Mouse (Mus musculus) ES-E14 (cell line): ENCODE measurements around the gene Cmya5. TPM values are rescaled to one million over a fixed set of nuclear protein-coding genes. Genes with fewer than 3 reads are reported as not detected.

ENCODE experiments used
- DNase-seq: peaks from one replicate; pipeline ENCODE4 v3.0.0-alpha.2; 2013; ENCODE audit warnings: low read depth, low spot score
- H3K27ac ChIP-seq: 2 replicates; pipeline ENCODE4 v1.5.1; 2012; ENCODE audit warnings: low read depth, mild to moderate bottlenecking, low read length, moderate library complexity, mixed read lengths; ENCODE audit not compliant: poor library complexity, insufficient read depth, severe bottlenecking
- H3K36me3 ChIP-seq: 2 replicates; pipeline ENCODE4 v1.6.1; 2012; ENCODE audit warnings: mild to moderate bottlenecking, low read length, moderate library complexity, mixed read lengths; ENCODE audit not compliant: control insufficient read depth, poor library complexity, insufficient read depth, severe bottlenecking
- H3K4me1 ChIP-seq, 2 experiments: fragments of 150-350 bp in 1 of 2; sonication (generic) in 1 of 2; 2 replicates each; pipeline ENCODE4 v1.6.1; 2012; ENCODE audit warnings: low read length in 2 of 2, mild to moderate bottlenecking in 1 of 2, mixed read lengths in 1 of 2; ENCODE audit not compliant: control insufficient read depth in 2 of 2, insufficient read depth in 2 of 2, poor library complexity in 1 of 2
- H3K4me3 ChIP-seq, 2 experiments: fragments of 150-350 bp in 1 of 2; sonication (generic) in 1 of 2; 2 replicates each; pipeline ENCODE4 v1.5.1; 2012; ENCODE audit warnings: low read length in 2 of 2, low read depth in 1 of 2, mild to moderate bottlenecking in 1 of 2, mixed read lengths in 1 of 2; ENCODE audit not compliant: insufficient read depth in 1 of 2, poor library complexity in 1 of 2, severe bottlenecking in 1 of 2
- H3K9ac ChIP-seq: 2 replicates; pipeline ENCODE4 v1.6.1; 2012; ENCODE audit warnings: low read depth, mild to moderate bottlenecking, low read length, mixed read lengths; ENCODE audit not compliant: poor library complexity, insufficient read depth, severe bottlenecking
- H3K9me3 ChIP-seq: fragments of 150-350 bp; sonication (generic); 2 replicates; pipeline ENCODE4 v1.6.1; 2012; ENCODE audit warnings: low read depth, mild to moderate bottlenecking, low read length; ENCODE audit not compliant: control insufficient read depth, insufficient read depth
- CHD2 ChIP-seq: IDR thresholded peaks from 2 replicates; pipeline ENCODE4 v1.6.1; 2014; ENCODE audit warnings: mild to moderate bottlenecking, low read depth, low read length, inconsistent platforms
- HCFC1 ChIP-seq: IDR thresholded peaks from 2 replicates; pipeline ENCODE4 v1.6.1; 2012; ENCODE audit warnings: low read length, inconsistent platforms, borderline replicate concordance; ENCODE audit not compliant: insufficient read depth
- MAFK ChIP-seq: IDR thresholded peaks from 2 replicates; pipeline ENCODE4 v1.6.1; 2014; ENCODE audit warnings: mild to moderate bottlenecking, low read depth, low read length, inconsistent platforms; ENCODE audit not compliant: insufficient read depth
- ZC3H11A ChIP-seq: IDR thresholded peaks from 2 replicates; pipeline ENCODE4 v1.6.1; 2012; ENCODE audit warnings: low read depth, mild to moderate bottlenecking, inconsistent platforms, low read length, borderline replicate concordance
- ZNF384 ChIP-seq: IDR thresholded peaks from 2 replicates; pipeline ENCODE4 v1.6.1; 2012; ENCODE audit warnings: low read depth, low read length, inconsistent platforms
- in situ Hi-C, 2 experiments: fragments of 600-800 bp; cut with MboI; formaldehyde crosslinking; loops; one replicate each; pipeline ENCODE4 v1.15.1; 2025; ENCODE audit warnings: low sequenced_read_pairs in 2 of 2, inconsistent platforms in 1 of 2; ENCODE audit not compliant: unreplicated experiment in 2 of 2
- total RNA-seq: library from RNA; depleted of rRNA; stranded (reverse); fragments of 300-350 nt; gene quantifications from 2 replicates; pipeline ENCODE4 v1.2.3, GENCODE M21; 2012

Gene Cmya5
- total RNA-seq, 1 experiment, result 0.49 TPM

GRCm38 (mm10) chr13:93057492-93058260, 86.8 kb downstream of the Cmya5 start:
- TF ChIP-seq MAFK, result no peak
- Histone ChIP-seq H3K27ac (no peak overlapping the region), H3K9ac (no peak overlapping the region), H3K36me3 (no peaks in the 10 kb centered on the region), H3K4me1 (no peaks in the 10 kb centered on the region), H3K9me3 (no peaks in the 10 kb centered on the region), H3K4me3 (no peak overlapping the region)
- DNase-seq, result no peak
- in situ Hi-C loops, result no loop called here

GRCm38 (mm10) chr13:93056091-93056490, 88.4 kb downstream of the Cmya5 start:
- Histone ChIP-seq H3K36me3 (no peaks in the 10 kb centered on the region), H3K9ac (no peak overlapping the region), H3K27ac (no peak overlapping the region), H3K9me3 (no peaks in the 10 kb centered on the region), H3K4me3 (no peak overlapping the region), H3K4me1 (no peaks in the 10 kb centered on the region)
- in situ Hi-C loops, result no loop called here
- no peak for DNase-seq
- TF ChIP-seq HCFC1, result no peak

- Histone ChIP-seq H3K9me3 (no peaks in the 10 kb centered on the region), H3K36me3 (no peaks in the 10 kb centered on the region), H3K4me3 (no peak overlapping the region), H3K4me1 (no peaks in the 10 kb centered on the region), H3K27ac (no peak overlapping the region), H3K9ac (no peak overlapping the region)
- in situ Hi-C loops, result no loop called here
- TF ChIP-seq HCFC1 (no peak), ZNF384 (no peak), CHD2 (no peak), MAFK (no peak), ZC3H11A (no peak)
- DNase-seq, result no peak
Measured at GRCm38 (mm10) chr13:93051483-93051882, 93.0 kb downstream of the Cmya5 start.

GRCm38 (mm10) chr13:93041021-93041420, 103.5 kb downstream of the Cmya5 start:
- Histone ChIP-seq H3K4me1 (no peaks in the 10 kb centered on the region), H3K36me3 (no peaks in the 10 kb centered on the region), H3K9ac (no peak overlapping the region), H3K27ac (no peak overlapping the region), H3K4me3 (no peak overlapping the region), H3K9me3 (no peaks in the 10 kb centered on the region)
- TF ChIP-seq MAFK (no peak), ZNF384 (no peak), CHD2 (no peak), ZC3H11A (no peak), HCFC1 (no peak)
- DNase-seq, result no peak
- in situ Hi-C loops, result no loop called here

GRCm38 (mm10) chr13:93036218-93036617, 108.3 kb downstream of the Cmya5 start:
- Histone ChIP-seq H3K4me3 (no peak overlapping the region), H3K27ac (no peak overlapping the region), H3K9me3 (no peaks in the 10 kb centered on the region), H3K36me3 (no peaks in the 10 kb centered on the region), H3K4me1 (no peaks in the 10 kb centered on the region), H3K9ac (no peak overlapping the region)
- no peak for DNase-seq
- no peak for TF ChIP-seq MAFK
- no peak for TF ChIP-seq ZNF384
- TF ChIP-seq CHD2, result no peak
- TF ChIP-seq HCFC1, result no peak
- no peak for TF ChIP-seq ZC3H11A
- in situ Hi-C loops, result no loop called here
